Mouse (Mus musculus) lung, adult 2 months (tissue): ENCODE measurements around the gene Cela2a. TPM values are rescaled to one million over a fixed set of nuclear protein-coding genes. Genes with fewer than 3 reads are reported as not detected.
"Not testable (repeated sequence)": the region's sequence is repeated elsewhere in the genome, so short reads cannot be mapped to it uniquely, and the experiment has no call there.

Experiments used
- DNase-seq: peaks from one replicate; pipeline ENCODE4 v3.0.0; 2022
- H3K4me1 ChIP-seq: fragments of 200-500 bp; 2 replicates; pipeline ENCODE4 v1.6.1; 2011; ENCODE audit warnings: low read length; ENCODE audit not compliant: control insufficient read depth, insufficient read depth
- H3K4me3 ChIP-seq: fragments of 200-500 bp; replicated peaks from 2 replicates; pipeline ENCODE3; 2011; ENCODE audit warnings: low read depth, mild to moderate bottlenecking, control low read depth, low read length; ENCODE audit errors: extremely low read depth
- CTCF ChIP-seq: fragments of 200-500 bp; IDR thresholded peaks from 2 replicates; pipeline ENCODE4 v1.5.1; 2011; ENCODE audit warnings: mild to moderate bottlenecking, low read length, control low read depth; ENCODE audit not compliant: insufficient read depth
- POLR2A ChIP-seq: fragments of 200-500 bp; IDR thresholded peaks from 2 replicates; pipeline ENCODE4 v1.6.1; 2011; ENCODE audit warnings: low read depth, mild to moderate bottlenecking, control low read depth, low read length, borderline replicate concordance; ENCODE audit errors: extremely low read depth
- WGBS: fragments of 180-500 bp; shearing (Covaris S2); methylation state at CpG from one replicate; pipeline ENCODE4 v1.1.7; 2018; 5-methylcytosine and 5-hydroxymethylcytosine counted together
- polyA plus RNA-seq: library from polyadenylated mRNA; depleted of rRNA; stranded (reverse); fragments of >200 nt; gene quantifications from 2 replicates; pipeline ENCODE4 v1.2.3, GENCODE M21; 2012; rRNA removed

The Cela2a gene
- polyA plus RNA-seq, 1 experiment, result 1.5 TPM

DNA sequence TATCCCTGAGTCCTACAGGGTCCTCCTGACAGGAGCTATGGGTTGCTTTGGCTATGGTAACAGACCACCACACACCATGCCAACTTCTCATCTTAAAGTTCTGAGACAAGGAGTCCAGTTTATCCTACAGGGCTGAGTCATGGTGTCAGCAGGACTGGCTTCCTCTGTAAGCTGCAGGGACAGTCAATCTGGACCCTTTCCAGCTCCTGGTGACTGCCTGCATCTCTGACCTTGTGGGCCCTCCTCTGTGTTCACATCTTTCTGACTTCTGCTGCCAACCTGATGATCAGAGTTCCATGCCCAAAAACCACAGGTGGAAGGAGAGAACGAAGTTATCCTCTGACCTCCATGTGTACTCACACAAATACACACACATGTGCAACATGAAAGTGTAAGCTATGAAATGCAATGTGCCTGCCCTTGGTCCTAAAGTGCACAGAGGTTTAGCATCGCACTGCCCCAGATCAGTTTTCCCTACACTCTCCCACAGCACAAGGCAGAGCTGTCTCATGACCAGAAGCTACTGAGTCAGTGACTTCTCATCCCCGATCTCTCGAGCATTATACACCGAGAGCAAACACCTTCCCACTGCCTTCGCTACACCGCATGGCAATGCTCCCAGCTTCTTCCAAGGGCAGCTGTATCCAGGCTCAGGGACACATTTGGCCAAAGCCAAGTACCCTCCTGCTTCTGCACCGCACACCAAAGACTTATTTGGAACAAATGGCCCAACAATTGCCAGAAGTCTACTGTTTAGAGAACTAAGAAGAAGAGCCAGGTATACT is 44.6 kb downstream of the Cela2a start:
- no peaks in the 10 kb centered on the region for H3K4me1 ChIP-seq
- no peak overlapping the region for H3K4me3 ChIP-seq
- 91% methylated on average over 8 of the region's 8 CpGs for WGBS
- TF ChIP-seq CTCF (no peak), POLR2A (no peak)
- no peak for DNase-seq

DNA sequence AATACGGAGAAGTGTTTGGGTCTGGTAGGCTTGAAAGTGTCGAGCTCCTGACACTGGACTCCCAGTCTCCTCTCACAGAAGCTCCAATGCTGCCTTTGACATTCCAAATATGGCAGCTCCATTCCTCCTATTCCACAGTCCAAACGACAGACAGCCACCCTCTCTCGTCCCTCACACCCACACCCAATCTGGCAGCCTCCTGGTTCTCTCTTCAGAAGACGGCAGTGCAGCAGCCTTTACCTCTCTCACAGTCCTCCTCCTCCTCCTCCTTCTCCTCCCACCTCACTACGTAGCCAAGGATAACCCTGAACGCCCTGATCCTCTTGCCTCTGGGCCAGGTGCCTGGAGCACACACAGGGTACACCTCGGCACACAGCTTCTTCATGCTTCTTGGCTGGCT is 46.1 kb downstream of the Cela2a start:
- Histone ChIP-seq H3K4me1 (no peaks in the 10 kb centered on the region), H3K4me3 (no peak overlapping the region)
- TF ChIP-seq CTCF (no peak), POLR2A (no peak)
- WGBS, result 83% methylated on average over 8 of the region's 8 CpGs
- no peak for DNase-seq

- 88% methylated on average over 4 of the region's 4 CpGs for WGBS
- DNase-seq, H3K4me3 ChIP-seq, H3K4me1 ChIP-seq: not testable (repeated sequence)
These were observed 52.9 kb downstream of the Cela2a start for GRCm38 (mm10) chr4:141773019-141773418.

GRCm38 (mm10) chr4:141771823-141772222 is 54.1 kb downstream of the Cela2a start:
- H3K4me1 ChIP-seq, result no peaks in the 10 kb centered on the region
- DNase-seq, result no peak
- TF ChIP-seq POLR2A (no peak), CTCF (no peak)
- H3K4me3 ChIP-seq, result no peak overlapping the region
- 87% methylated on average over 8 of the region's 8 CpGs for WGBS

GRCm38 (mm10) chr4:141769501-141770160 is 56.3 kb downstream of the Cela2a start:
- Histone ChIP-seq H3K4me1 (0 out of 2 replicates have a peak, but pooled peaks cover 2% of the 10 kb centered on the region), H3K4me3 (no peak overlapping the region)
- TF ChIP-seq POLR2A (no peak), CTCF (no peak)
- 70% methylated on average over 8 of the region's 8 CpGs for WGBS
- no peak for DNase-seq

- Histone ChIP-seq H3K4me1 (0 out of 2 replicates have a peak, but pooled peaks cover 2% of the 10 kb centered on the region), H3K4me3 (no peak overlapping the region)
- 59% methylated on average over 19 of the region's 19 CpGs for WGBS
- DNase-seq, result peak; percentile 33
- TF ChIP-seq CTCF (no peak), POLR2A (peak; percentile 19; the same call in 1 of the 2 replicates)
These were observed 58.5 kb downstream of the Cela2a start for GRCm38 (mm10) chr4:141767353-141768036.

DNA sequence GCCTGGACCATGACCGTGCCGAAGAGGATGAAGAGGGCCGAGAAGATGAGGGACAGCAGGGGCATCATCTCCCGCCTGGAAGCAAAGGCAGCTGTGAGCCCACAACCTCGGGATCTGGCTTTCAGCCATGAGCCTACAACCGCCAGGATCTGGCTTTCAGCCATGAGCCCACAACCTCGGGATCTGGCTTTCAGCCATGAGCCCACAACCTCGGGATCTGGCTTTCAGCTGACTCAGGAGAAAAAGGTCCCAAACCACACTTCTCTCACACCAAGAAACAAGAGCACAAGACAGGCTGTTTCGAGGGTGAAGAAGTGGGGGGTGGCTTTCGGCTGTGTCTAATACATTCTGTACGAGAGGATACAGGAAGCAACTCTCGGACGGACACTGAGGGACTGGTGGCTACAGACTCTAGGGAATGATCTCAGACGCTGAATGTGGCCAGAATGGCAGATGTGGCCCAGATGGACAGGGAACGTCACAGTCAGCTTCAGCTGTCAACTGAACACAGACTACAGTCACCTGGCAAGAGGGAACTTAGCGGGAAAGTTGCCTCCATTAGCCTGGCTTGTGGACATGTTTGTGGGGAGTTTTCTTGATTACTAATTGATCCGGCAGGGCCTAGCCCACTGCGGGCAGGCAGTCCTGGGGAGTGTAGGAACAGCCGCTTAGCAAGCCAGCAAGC is 59.1 kb downstream of the Cela2a start:
- TF ChIP-seq POLR2A (no peak), CTCF (no peak)
- 0 out of 2 replicates have a peak, but pooled peaks cover 2% of the 10 kb centered on the region for H3K4me1 ChIP-seq
- WGBS, result 37% methylated on average over 19 of the region's 19 CpGs
- no peak overlapping the region for H3K4me3 ChIP-seq
- no peak for DNase-seq

DNA sequence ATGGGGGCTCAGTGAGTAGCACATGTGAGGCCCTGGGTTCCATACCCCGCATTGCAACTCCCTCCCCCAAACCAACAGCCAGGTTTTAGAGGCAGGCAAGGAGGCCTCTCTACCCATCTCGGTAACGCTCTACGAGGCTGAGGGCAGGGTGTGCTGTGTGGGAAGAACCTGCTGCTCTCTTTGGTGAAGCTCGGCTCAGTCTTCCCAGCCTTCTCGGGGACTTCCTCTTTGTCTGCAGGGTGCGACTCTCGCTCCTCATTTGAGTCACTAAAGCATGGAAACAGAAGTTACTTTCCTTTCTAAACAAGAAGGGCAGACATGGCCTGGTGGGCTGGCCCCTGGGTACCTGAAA is 59.7 kb downstream of the Cela2a start:
- 63% methylated on average over 8 of the region's 8 CpGs for WGBS
- no peak overlapping the region for H3K4me3 ChIP-seq
- H3K4me1 ChIP-seq, result 0 out of 2 replicates have a peak, but pooled peaks cover 2% of the 10 kb centered on the region
- no peak for TF ChIP-seq POLR2A
- no peak for TF ChIP-seq CTCF
- DNase-seq, result no peak

DNA sequence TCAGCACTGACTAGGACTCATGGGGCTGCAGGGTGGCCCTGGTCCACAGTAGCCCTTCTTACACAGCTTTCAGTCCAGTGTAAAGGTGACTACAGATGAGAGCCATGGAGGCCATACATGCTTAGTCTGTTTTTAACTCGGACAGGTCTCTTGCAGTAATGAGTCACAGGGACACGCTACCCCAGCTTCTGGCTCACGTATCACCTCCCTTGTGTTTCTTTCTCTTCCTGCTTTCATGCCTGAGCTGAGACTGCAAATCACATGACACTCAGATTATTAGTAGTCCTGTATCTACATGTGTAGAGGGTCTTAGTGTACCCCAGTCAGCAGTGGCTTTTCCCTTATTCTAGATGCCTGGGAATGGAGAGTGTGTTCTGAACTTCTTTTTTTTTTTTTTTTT is 61.0 kb downstream of the Cela2a start:
- no peak for DNase-seq
- no peak overlapping the region for H3K4me3 ChIP-seq
- 0 out of 2 replicates have a peak, but pooled peaks cover 2% of the 10 kb centered on the region for H3K4me1 ChIP-seq
- TF ChIP-seq CTCF, result no peak
- TF ChIP-seq POLR2A, result no peak
- WGBS, result 90% methylated on average over 3 of the region's 3 CpGs

Other genes starting within 250 kb of the Cela2a start
- gene Fblim1, start 220.1 kb downstream of the Cela2a start, polyA plus RNA-seq, result 36.2 and 45.7 TPM in 2 replicates
- 5.1 and 5.3 TPM in 2 replicates for gene Tmem82, start 207.5 kb downstream of the Cela2a start, polyA plus RNA-seq
- 2.3 and 3.9 TPM in 2 replicates for gene Slc25a34, start 202.3 kb downstream of the Cela2a start, polyA plus RNA-seq
- gene Plekhm2, start 161.3 kb downstream of the Cela2a start, polyA plus RNA-seq, result 45.7 and 52.3 TPM in 2 replicates
- 9.0 and 14.1 TPM in 2 replicates for gene Rsc1a1, start 140.6 kb downstream of the Cela2a start, polyA plus RNA-seq
- 19.7 and 20.2 TPM in 2 replicates for gene Ddi2, start 102.7 kb downstream of the Cela2a start, polyA plus RNA-seq
- gene Agmat, start 79.5 kb downstream of the Cela2a start, polyA plus RNA-seq, result 0.15 and 0.28 TPM in 2 replicates
- 9.6 and 12.0 TPM in 2 replicates for gene Dnajc16, start 35.2 kb downstream of the Cela2a start, polyA plus RNA-seq
- gene Casp9, start 32.5 kb downstream of the Cela2a start, polyA plus RNA-seq, result 17.7 and 19.0 TPM in 2 replicates
- gene Ctrc, start 20.2 kb upstream of the Cela2a start, polyA plus RNA-seq, result 4.7 TPM in 1 of 2 replicates, not detected in the other
- gene Efhd2, start 48.8 kb upstream of the Cela2a start, polyA plus RNA-seq, result 95.0 and 116 TPM in 2 replicates
- 6.9 and 7.9 TPM in 2 replicates for gene Fhad1, start 188.9 kb upstream of the Cela2a start, polyA plus RNA-seq